Mouse (Mus musculus): Measurements from ENCODE around the gene Ncoa5. TPM values are rescaled to one million over a fixed set of nuclear protein-coding genes. Genes with fewer than 3 reads are reported as not detected.

Ncoa5 gene
- polyA plus RNA-seq (2012; fragmentation: generic; extraction: Trizol) = 10 to 100 TPM; 11.6 to 29.5 TPM

GRCm38 (mm10) chr2:165034131-165035057, at the start of gene Ncoa5:
Gene Ncoa5, minus strand, starts transcription at chr2:165034867.

GRCm38 (mm10) chr2:165054888-165055852, 20.5 kb upstream of the Ncoa5 start, which contains the start of gene Cd40:
Gene Cd40, plus strand, starts transcription at chr2:165055627.

GRCm38 (mm10) chr2:164960716-164961441, 73.8 kb downstream of the Ncoa5 start, which contains the start of gene Slc12a5:
Gene Slc12a5, plus strand, starts transcription at chr2:164960802.

Other genes with a start within 250 kb of the Ncoa5 start
- 10 to 100 TPM; 29.7 to 50.1 TPM for gene Snx21, start 249.0 kb downstream of the Ncoa5 start, polyA plus RNA-seq (2012; fragmentation: generic; extraction: Trizol)
- 10 to 100 TPM; 10.7 to 19.9 TPM for gene Acot8, start 230.0 kb downstream of the Ncoa5 start, polyA plus RNA-seq (2012; fragmentation: generic; extraction: Trizol)
- 1 to 10 TPM; 2.1 to 4.9 TPM for gene Zswim3, start 229.8 kb downstream of the Ncoa5 start, polyA plus RNA-seq (2012; fragmentation: generic; extraction: Trizol)
- gene Zswim1, start 212.2 kb downstream of the Ncoa5 start, polyA plus RNA-seq (2012; fragmentation: generic; extraction: Trizol) = 10 to 100 TPM in 1 of 2 experiments, 1 to 10 TPM in 1; 9.1 to 10.1 TPM
- under 1 TPM in 1 of 2 experiments, not detected in 1; 0.26 TPM for gene Spata25, start 206.3 kb downstream of the Ncoa5 start, polyA plus RNA-seq (2012; fragmentation: generic; extraction: Trizol)
- 100 to 1,000 TPM in 1 of 2 experiments, 10 to 100 TPM in 1; 94.4 to 205 TPM for gene Ctsa, start 202.0 kb downstream of the Ncoa5 start, polyA plus RNA-seq (2012; fragmentation: generic; extraction: Trizol)
- 1 to 10 TPM; 2.4 to 6.6 TPM for gene Neurl2, start 201.4 kb downstream of the Ncoa5 start, polyA plus RNA-seq (2012; fragmentation: generic; extraction: Trizol)
- 100 to 1,000 TPM in 1 of 2 experiments, 10 to 100 TPM in 1; 16.6 to 130 TPM for gene Pltp, start 177.2 kb downstream of the Ncoa5 start, polyA plus RNA-seq (2012; fragmentation: generic; extraction: Trizol)
- 10 to 100 TPM; 56.7 to 65.1 TPM for gene Pcif1, start 155.6 kb downstream of the Ncoa5 start, polyA plus RNA-seq (2012; fragmentation: generic; extraction: Trizol)
- gene Zfp335, start 123.1 kb downstream of the Ncoa5 start, polyA plus RNA-seq (2012; fragmentation: generic; extraction: Trizol) = 10 to 100 TPM in 1 of 2 experiments, 1 to 10 TPM in 1; 4.1 to 11.3 TPM
- 10 to 100 TPM in 1 of 2 experiments, under 1 TPM in 1; 0.49 to 19.7 TPM for gene Mmp9, start 94.1 kb downstream of the Ncoa5 start, polyA plus RNA-seq (2012; fragmentation: generic; extraction: Trizol)
- 1 to 10 TPM in 1 of 2 experiments, under 1 TPM in 1; 0.12 to 1.1 TPM for gene Slc12a5, start 74.1 kb downstream of the Ncoa5 start, polyA plus RNA-seq (2012; fragmentation: generic; extraction: Trizol)
- not detected for gene Cd40, start 20.8 kb upstream of the Ncoa5 start, polyA plus RNA-seq (2012; fragmentation: generic; extraction: Trizol)
- not detected for gene 1700025C18Rik, start 55.9 kb upstream of the Ncoa5 start, polyA plus RNA-seq (2012; fragmentation: generic; extraction: Trizol)
- not detected for gene Cdh22, start 200.0 kb upstream of the Ncoa5 start, polyA plus RNA-seq (2012; fragmentation: generic; extraction: Trizol)

Measured in C3H10T1/2 (cell line).